In genomic region chr14:121786900-121787299, GRCm38 (mm10) we compare ENCODE assay signal across 22 mouse cellular contexts. TPM values are rescaled to one million over a fixed set of nuclear protein-coding genes. Genes with fewer than 3 reads are reported as not detected.
A peak's percentile ranks its signal among the peaks of the same experiment; 100 is the strongest.
DNase-seq lines count a peak whose midpoint lies in the region; ATAC-seq lines count a peak whose summit lies in the region.
"Had no signal": no experiment of that assay in that cellular context is flagged by ENCODE, and none has a peak within 500 bp of the region (broad histone marks: within the 10 kb centered on the region; RNA-seq: fewer than 3 reads in every experiment).

No protein-coding gene starts in this region.

- H3K27ac ChIP-seq in embryonic facial prominence, embryonic 15.5 days (replicated peaks) = 0 out of 2 replicates have a peak overlapping the region, but pooled peaks have one; percentile 24
- H3K27ac ChIP-seq in embryonic facial prominence, embryonic 10.5 days (replicated peaks) = no peak overlapping the region
- H3K27ac ChIP-seq in kidney, embryonic 16.5 days (ENCODE audit: low read length) = peak overlapping the region; percentile 34; the same call in 1 of the 2 replicates
- no peak overlapping the region for H3K27ac ChIP-seq in lung, embryonic 16.5 days (ENCODE audit: low read length)
- H3K27ac ChIP-seq: embryonic facial prominence, embryonic 13.5 days; forebrain, embryonic 13.5 days; gastrocnemius, adult 2 months; hindbrain, embryonic 13.5 days had no signal

- H3K9ac ChIP-seq in embryonic facial prominence, embryonic 15.5 days = no peak overlapping the region
- no peak overlapping the region for H3K9ac ChIP-seq in kidney, embryonic 16.5 days (replicated peaks; ENCODE audit: low read length)
- H3K9ac ChIP-seq in lung, embryonic 16.5 days (ENCODE audit: low read length) = no peak overlapping the region
- H3K9ac ChIP-seq: embryonic facial prominence, embryonic 13.5 days; forebrain, embryonic 13.5 days; hindbrain, embryonic 13.5 days had no signal

- no peaks in the 10 kb centered on the region for H3K27me3 ChIP-seq in embryonic facial prominence, embryonic 15.5 days
- no peaks in the 10 kb centered on the region for H3K27me3 ChIP-seq in embryonic facial prominence, embryonic 10.5 days (replicated peaks; ENCODE audit: low read depth, poor library complexity, severe bottlenecking)
- H3K27me3 ChIP-seq in kidney, embryonic 16.5 days (ENCODE audit: insufficient read depth, low read length) = no peaks in the 10 kb centered on the region
- no peaks in the 10 kb centered on the region for H3K27me3 ChIP-seq in lung, embryonic 16.5 days (ENCODE audit: control insufficient read depth, insufficient read depth, low read depth, low read length)
- H3K27me3 ChIP-seq: embryonic facial prominence, embryonic 13.5 days; forebrain, embryonic 13.5 days; hindbrain, embryonic 13.5 days had no signal

- no peak overlapping the region for H3K4me2 ChIP-seq in embryonic facial prominence, embryonic 15.5 days (replicated peaks)
- no peak overlapping the region for H3K4me2 ChIP-seq in kidney, embryonic 16.5 days (replicated peaks; ENCODE audit: low read depth, low read length)
- no peak overlapping the region for H3K4me2 ChIP-seq in lung, embryonic 16.5 days (ENCODE audit: low read depth, low read length)
- H3K4me2 ChIP-seq: embryonic facial prominence, embryonic 13.5 days; forebrain, embryonic 13.5 days; hindbrain, embryonic 13.5 days had no signal

- H3K4me3 ChIP-seq in embryonic facial prominence, embryonic 15.5 days (replicated peaks) = no peak overlapping the region
- no peak overlapping the region for H3K4me3 ChIP-seq in embryonic facial prominence, embryonic 10.5 days
- H3K4me3 ChIP-seq in kidney, embryonic 16.5 days (ENCODE audit: low read length) = no peak overlapping the region
- H3K4me3 ChIP-seq in lung, embryonic 16.5 days (ENCODE audit: low read length) = no peak overlapping the region
- H3K4me3 ChIP-seq: embryonic facial prominence, embryonic 13.5 days; forebrain, embryonic 13.5 days; gastrocnemius, adult 2 months; hindbrain, embryonic 13.5 days had no signal

- no peak for DNase-seq in embryonic facial prominence, embryonic 10.5 days (ENCODE audit: low spot score)
- DNase-seq in kidney, adult 8-10 months = no peak
- DNase-seq in lung, postnatal 10 days = no peak
- peak; percentile 52 for DNase-seq in yolk sac, embryonic 10.5 days (ENCODE audit: low spot score)
- no peak for DNase-seq in gastrocnemius, postnatal 36 days
- DNase-seq: adrenal gland, postnatal 14 days; B cell, adult 2 months; cerebellum, adult 11-12 months; cerebellum, adult 9-10 months; cerebellum, postnatal 25 days; gastrocnemius, adult 2 months; gastrocnemius, postnatal 25 days; heart, postnatal 10 days had no signal

- no peak for ATAC-seq in embryonic facial prominence, embryonic 15.5 days (ENCODE audit: insufficient number of reproducible peaks, low FRiP score, low TSS enrichment, low read depth)
- ATAC-seq in kidney, embryonic 16.5 days (ENCODE audit: low FRiP score, low TSS enrichment) = no peak
- ATAC-seq in lung, embryonic 16.5 days (ENCODE audit: low read depth) = peak; percentile 57
- ATAC-seq: activated CD4-positive, CD25-positive, alpha-beta regulatory T cell, adult 4 months; CD4-positive, CD25-positive, alpha-beta regulatory T cell, adult 4 months; forebrain, embryonic 13.5 days had no signal

- WGBS in embryonic facial prominence, embryonic 15.5 days = 75% methylated on average over 12 of the region's 12 CpGs
- WGBS in embryonic facial prominence, embryonic 10.5 days = 89% methylated on average over 12 of the region's 12 CpGs
- WGBS in kidney, embryonic 16.5 days = 76% methylated on average over 12 of the region's 12 CpGs
- 60% methylated on average over 12 of the region's 12 CpGs for WGBS in lung, embryonic 16.5 days

- intact Hi-C loops in gastrocnemius, postnatal 36 days (cut with DNase I) = no loop called here

- H3K36me3 ChIP-seq in embryonic facial prominence, embryonic 15.5 days = no peaks in the 10 kb centered on the region
- no peaks in the 10 kb centered on the region for H3K36me3 ChIP-seq in embryonic facial prominence, embryonic 10.5 days (replicated peaks)
- 0 out of 2 replicates have a peak, but pooled peaks cover 3% of the 10 kb centered on the region for H3K36me3 ChIP-seq in kidney, embryonic 16.5 days (ENCODE audit: insufficient read depth, low read length)
- H3K36me3 ChIP-seq in lung, embryonic 16.5 days (ENCODE audit: control insufficient read depth, insufficient read depth, low read length) = no peaks in the 10 kb centered on the region
- H3K36me3 ChIP-seq: embryonic facial prominence, embryonic 13.5 days; hindbrain, embryonic 13.5 days had no signal

- H3K9me3 ChIP-seq in embryonic facial prominence, embryonic 15.5 days (replicated peaks) = no peaks in the 10 kb centered on the region
- no peaks in the 10 kb centered on the region for H3K9me3 ChIP-seq in embryonic facial prominence, embryonic 10.5 days
- H3K9me3 ChIP-seq in kidney, embryonic 16.5 days (ENCODE audit: low read length) = no peaks in the 10 kb centered on the region
- H3K9me3 ChIP-seq in lung, embryonic 16.5 days (ENCODE audit: control insufficient read depth, low read length) = no peaks in the 10 kb centered on the region
- H3K9me3 ChIP-seq: embryonic facial prominence, embryonic 13.5 days; forebrain, embryonic 13.5 days; G1E; hindbrain, embryonic 13.5 days had no signal

- H3K4me1 ChIP-seq in embryonic facial prominence, embryonic 15.5 days = no peaks in the 10 kb centered on the region
- no peaks in the 10 kb centered on the region for H3K4me1 ChIP-seq in embryonic facial prominence, embryonic 10.5 days
- H3K4me1 ChIP-seq in kidney, embryonic 16.5 days (ENCODE audit: insufficient read depth, low read length) = peaks cover 7% of the 10 kb centered on the region; the same call in 1 of the 2 replicates
- H3K4me1 ChIP-seq in lung, embryonic 16.5 days (replicated peaks; ENCODE audit: control insufficient read depth, insufficient read depth, low read length) = 0 out of 2 replicates have a peak, but pooled peaks cover 5% of the 10 kb centered on the region
- H3K4me1 ChIP-seq: embryonic facial prominence, embryonic 13.5 days; forebrain, embryonic 13.5 days; hindbrain, embryonic 13.5 days had no signal

RNA-seq across cellular contexts. Expression of gene Dock9, which starts 10.7 kb away (rescaled TPM):
- polyA plus RNA-seq in embryonic facial prominence, embryonic 15.5 days (2015; fragmentation: Nextera tagmentation; extraction: Ambion mirVana) = 8.7 and 9.8 TPM in 2 replicates
- 4.0 and 4.1 TPM in 2 replicates for polyA plus RNA-seq in embryonic facial prominence, embryonic 10.5 days (2016; fragmentation: Nextera tagmentation; extraction: Ambion mirVana)
- polyA plus RNA-seq in kidney, embryonic 16.5 days (2015; fragmentation: Nextera tagmentation; extraction: Ambion mirVana) = 13.0 and 14.0 TPM in 2 replicates
- polyA plus RNA-seq in lung, embryonic 16.5 days (2015; fragmentation: Nextera tagmentation; extraction: Ambion mirVana) = 14.3 and 15.1 TPM in 2 replicates
- 10 to 100 TPM; 14.9 to 18.2 TPM for total RNA-seq in gastrocnemius, postnatal 36 days (2021)

Comparison
In these comparisons a context has a peak if more than half of its experiments do, and no peak if none do; other contexts are left out.
1. H3K27ac ChIP-seq: peak in embryonic facial prominence, embryonic 15.5 days (single experiment) and kidney, embryonic 16.5 days (single experiment); none in embryonic facial prominence, embryonic 10.5 days (single experiment) and lung, embryonic 16.5 days (single experiment).